Mouse (Mus musculus) liver, embryonic 14.5 days (tissue): Measurements from ENCODE around the gene Hk1.

ENCODE experiments used
- CTCF ChIP-seq: IDR thresholded peaks from 2 replicates; pipeline ENCODE4 v1.5.1; 2016; ENCODE audit warnings: antibody characterized with exemption, low read depth, control low read depth
- EP300 ChIP-seq: IDR thresholded peaks from 2 replicates; pipeline ENCODE4 v1.6.1; 2016; ENCODE audit warnings: antibody characterized with exemption, low read depth

DNA sequence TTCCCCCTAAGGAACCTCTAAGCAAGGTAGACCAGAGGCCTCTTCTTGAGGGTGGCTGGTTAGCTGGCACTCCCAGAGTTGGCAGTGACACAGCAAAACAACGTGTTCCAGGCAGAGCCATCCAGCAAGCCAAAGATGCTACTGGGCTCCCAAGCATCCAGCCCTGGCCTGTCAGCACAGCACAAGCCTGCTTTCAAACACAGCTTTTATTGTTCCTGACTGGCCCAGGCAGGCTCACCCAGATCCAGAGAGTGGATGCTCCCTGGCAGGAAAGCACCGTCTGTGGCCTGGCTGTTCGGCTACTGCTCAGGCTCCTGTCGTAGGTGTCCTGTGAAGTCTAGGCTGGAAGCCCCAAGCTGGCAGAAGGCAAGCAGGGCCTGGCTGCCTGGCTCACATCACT is 85.6 kb downstream of the Hk1 start:
- no peak for TF ChIP-seq CTCF
- TF ChIP-seq EP300, result no peak
